Mouse (Mus musculus): ENCODE results near the gene 4931409K22Rik.

The 4931409K22Rik gene

DNA sequence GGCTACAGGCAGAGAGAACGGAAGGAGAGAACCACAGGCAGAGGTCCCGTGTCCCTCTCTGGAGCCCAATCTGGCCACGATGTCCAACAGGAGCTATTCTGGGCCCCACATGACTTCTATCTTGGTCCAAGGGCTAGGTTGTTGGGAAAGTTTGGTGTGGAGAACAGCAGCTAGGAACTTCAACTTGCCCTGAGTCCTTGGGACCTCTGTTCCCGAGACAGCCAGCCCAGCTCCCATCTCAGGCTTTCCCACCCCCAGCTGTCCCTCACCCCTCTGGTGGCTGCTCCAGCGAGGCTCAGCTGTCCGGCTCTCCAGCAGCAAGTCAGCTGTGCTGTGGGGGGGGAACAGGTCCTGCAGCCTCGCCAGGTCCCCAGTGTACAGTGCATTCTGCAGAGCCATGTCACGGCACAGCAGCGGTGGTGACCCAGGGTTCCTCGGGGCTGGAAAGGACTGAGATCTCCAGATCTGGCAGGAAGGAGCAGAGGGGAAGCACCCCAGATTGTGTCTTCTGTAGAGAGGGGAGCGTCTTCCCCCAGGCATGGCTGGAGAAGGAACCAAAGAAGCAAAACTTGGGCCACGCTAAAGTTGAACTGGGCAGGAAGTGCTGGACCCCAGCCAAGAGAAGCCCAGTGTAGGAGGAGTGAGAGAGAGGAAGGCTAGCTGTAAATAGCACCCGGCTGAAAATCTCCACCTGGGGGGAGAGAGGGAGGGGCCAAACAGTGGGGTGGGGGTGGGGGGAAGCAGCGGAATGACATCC, 16.0 kb downstream of the 4931409K22Rik start, which contains the start of gene Asb10:
Asb10 (minus strand) TSS at position 592 of the 757 bp plus-strand sequence.
- DNase-seq (ENCODE audit: low spot score): peak; percentile 68

DNA sequence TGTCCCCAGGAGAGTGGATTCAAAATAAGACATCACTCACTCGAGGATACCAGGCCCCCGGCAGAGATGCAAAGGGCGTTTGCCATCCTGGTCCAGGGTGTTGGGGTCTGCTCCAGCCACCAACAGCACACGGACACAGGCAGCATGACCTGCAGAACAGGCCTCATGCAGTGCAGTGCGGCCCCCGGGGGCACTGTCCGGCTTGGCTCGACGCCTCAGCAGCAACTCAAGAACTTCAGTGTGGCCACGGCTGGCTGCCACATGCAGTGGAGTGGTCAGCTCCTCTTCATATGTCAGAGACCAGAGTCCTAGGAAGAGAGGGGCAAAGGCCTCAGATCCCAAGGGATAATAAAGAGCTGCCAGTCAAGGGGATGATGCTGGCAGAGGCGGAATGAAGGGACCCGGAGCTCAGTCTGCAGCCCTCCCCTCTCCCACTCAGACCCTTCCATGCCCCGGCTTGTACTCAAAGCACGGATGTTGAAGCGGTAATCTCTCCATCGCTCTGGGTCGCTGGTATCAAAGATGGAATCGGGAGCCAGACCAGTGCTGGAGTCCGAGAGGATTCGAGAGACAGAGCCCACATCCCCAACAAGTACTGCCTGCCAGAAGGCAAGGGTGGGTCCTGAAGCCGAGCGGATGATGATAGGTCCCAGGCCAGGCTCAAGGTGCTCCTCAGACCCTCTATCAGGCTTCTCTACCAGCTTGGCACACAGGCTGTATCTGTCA, 16.9 kb downstream of the 4931409K22Rik start:
- no peak for DNase-seq (ENCODE audit: low spot score)

DNA sequence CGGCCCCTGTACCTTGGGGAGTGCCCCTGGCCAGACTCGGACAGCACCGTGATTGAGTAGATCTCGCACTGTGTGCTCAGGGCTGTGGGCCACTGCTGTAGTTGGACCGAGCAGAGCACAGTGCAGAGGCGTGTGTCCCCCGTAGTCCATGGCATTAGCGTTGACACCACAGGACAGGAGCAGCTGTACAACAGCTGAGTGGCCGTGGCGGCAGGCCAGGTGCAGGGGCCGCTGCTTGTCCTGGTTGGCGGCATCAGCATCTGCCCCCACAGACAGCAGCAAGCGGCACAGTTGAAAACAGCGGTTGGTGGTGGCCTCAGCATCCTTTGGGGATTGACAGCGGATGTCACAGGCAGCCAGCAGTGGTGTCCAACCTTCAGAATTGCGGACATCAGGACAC, 19.0 kb downstream of the 4931409K22Rik start:
- DNase-seq (ENCODE audit: low spot score): no peak

DNA sequence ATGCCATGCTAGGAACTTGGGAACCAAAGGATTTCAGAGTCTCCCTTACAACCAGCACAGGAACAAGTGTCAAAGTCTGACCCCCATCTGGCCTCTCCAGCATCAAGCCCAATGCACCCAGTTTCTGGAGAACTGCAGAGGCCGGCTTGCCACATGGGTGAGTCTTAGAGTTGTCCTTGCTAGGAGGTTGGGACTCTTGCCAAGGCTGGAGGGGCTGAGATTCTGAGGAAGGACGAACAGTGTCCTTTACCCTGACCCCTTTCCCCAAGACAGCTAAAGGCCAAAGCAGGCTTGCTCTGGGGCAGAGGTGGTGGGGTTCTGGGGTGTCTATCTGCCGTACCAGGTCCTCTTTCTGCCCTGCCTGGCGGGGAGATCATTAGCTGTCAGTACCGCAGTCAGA, 20.1 kb downstream of the 4931409K22Rik start:
- no peak for DNase-seq (ENCODE audit: low spot score)

DNA sequence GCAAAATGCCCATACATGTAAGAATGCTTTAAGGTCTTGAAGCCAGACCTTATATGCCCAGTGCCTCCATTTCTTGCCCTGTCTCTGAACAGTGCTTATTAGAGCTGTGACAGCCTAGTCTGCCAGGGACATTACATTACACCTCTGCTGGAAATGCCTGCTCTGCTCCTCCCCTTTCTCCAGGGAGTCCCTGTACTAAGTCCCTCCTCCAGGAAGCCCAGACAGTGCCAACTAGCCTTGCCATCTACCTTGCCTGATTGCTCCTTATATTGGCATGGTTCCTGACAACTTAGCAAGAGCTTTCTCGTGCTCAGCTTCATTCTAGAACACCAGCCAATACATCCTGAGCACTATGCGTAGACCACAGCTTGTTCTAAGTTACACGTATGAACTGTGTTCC, 20.9 kb downstream of the 4931409K22Rik start:
- DNase-seq (ENCODE audit: low spot score): no peak

DNA sequence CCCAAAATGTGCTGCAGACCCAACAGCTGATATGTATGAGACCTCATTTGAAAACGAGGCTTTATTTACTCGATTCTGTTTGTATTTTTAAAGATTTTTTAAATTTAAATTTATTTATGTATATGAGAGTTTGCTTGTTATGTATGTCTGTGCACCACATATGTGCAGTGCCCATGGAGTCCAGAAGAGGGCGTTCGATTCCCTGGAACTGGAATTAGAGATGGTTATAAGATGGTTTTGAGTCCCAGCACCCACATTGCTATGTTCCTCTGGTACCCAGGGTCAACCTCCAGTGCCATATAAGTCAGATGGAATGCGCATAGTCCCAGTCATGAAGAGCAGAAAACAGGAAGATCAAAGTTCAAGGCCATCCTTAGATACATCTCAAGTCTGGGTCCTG, 22.3 kb downstream of the 4931409K22Rik start:
- no peak for DNase-seq (ENCODE audit: low spot score)

DNA sequence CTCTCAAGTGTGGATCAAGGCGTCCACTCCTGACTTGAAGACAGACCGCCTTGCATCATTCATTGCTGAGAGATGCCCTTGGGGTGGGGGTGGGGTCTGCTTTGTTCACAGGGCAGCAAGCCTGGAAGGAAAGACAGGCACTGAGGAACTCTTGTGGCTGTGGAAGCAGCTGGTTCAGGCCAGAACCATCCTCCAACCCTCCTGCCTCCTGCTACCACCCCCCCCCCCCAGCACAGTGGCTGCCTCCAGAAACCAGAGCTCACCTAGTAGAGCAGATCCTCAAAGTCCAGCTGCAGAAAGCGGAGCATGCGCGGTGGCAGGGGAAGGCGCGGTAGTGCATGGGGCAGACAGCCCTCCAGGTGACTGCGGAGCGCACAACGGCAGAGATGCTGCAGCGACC, 23.2 kb downstream of the 4931409K22Rik start:
- DNase-seq (ENCODE audit: low spot score): no peak

DNA sequence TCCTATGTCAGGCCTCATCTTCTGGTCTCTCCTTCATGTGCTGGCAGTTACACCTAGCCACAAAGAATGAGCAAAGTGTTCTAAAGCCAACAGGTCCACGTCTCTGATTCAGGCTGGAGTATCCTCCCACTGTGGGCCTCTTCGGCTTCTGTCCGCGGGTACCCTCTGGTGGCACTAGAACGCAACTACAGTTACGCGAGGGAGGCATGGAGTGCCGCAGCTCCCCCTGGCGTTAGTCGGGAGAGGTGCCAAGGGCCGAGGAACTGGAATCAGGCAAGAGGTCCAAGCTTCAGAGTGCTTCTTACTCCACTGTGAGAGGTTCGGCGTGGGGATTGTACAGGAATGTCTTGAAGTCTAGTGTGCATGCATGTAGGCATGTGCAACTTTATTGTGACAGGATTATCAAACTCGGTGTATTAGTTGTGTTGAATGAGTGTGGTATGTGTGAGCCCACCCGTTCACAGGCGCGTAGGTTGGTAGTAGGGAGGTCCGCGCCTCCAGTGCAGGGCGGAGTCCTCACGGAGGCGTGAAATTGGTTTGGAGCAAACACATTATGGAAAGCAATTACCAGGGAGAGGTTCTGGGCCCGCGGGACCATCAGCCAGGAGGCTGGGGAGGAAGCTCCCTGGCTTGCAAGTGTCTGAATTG, 26.4 kb downstream of the 4931409K22Rik start:
- DNase-seq (ENCODE audit: low spot score): peak; percentile 94

DNA sequence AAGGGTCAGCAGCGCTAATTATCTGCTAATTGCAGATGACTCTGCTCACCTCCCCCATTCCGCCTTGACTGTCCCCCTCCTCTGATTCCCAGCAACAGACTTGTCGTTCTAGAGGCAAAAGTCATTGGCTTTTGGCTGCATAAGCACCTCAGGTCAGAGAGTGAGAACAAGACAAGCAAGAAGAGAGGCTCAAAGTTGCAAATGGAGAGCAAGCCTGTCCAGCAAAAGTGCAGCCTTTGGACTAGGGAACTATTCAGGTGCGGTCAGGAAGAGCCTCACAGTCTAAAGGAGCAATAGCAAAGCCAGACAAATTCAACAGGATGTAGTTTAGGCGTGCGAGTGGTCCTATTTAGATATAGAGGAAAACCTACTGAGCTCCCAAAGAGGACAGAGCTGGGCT, 28.8 kb downstream of the 4931409K22Rik start:
- no peak for DNase-seq (ENCODE audit: low spot score)

DNA sequence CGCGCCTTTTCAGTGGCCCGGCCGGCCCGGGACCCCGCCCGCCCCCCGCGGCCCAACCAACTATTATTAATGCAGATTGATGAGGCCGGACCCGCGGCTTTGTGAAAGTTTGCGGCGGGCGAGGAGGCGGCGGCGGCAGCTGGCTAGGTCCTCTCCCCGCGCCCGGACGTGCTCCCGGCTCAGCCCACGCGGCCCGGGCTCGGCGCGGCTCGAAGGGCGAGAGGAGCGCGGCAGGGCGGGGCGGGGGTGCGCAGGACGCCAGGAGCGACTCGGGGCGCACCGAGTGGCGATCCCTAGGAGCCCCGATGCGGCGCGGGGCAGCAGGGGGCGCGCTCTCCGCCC, 29.7 kb downstream of the 4931409K22Rik start, which contains the start of gene Gbx1:
Gbx1 (minus strand) TSS at position 314 of the 342 bp plus-strand sequence.
- no peak for DNase-seq (ENCODE audit: low spot score)

DNA sequence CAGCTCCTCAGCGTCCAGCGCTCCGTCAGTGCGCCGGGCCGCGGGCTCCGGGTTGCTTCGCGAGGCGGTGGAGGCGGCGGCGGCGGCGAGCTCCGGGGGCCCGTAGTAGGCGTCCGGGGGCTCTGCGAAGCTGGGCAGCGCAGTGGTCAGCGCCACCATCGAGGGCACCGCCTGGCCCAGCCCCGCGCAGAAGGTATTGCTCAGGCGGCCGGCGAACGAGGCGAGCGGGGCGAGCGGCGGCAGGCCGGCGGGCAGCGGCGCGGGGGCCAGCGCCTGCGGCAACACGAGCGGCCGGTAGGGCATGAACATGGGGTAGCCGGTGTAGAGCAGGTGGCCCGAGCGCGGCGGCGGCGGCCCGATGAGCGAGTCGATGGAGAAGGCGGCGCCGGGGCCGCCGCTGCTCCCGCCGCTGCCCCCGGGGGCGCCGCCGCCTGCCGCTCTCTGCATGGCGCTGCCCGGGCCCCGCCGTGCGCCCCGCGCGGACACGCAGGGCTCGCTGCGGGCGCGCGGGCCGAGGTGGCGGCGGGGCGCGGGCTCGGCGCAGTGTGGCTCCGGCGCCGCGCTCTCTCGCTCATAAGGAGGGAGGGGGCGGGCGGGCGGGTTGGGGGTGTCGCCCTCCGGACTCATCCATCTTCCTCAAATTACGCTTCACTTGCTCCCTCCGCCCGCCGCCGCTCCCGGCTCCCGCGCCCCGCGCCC, 30.3 kb downstream of the 4931409K22Rik start:
- DNase-seq (ENCODE audit: low spot score): no peak

DNA sequence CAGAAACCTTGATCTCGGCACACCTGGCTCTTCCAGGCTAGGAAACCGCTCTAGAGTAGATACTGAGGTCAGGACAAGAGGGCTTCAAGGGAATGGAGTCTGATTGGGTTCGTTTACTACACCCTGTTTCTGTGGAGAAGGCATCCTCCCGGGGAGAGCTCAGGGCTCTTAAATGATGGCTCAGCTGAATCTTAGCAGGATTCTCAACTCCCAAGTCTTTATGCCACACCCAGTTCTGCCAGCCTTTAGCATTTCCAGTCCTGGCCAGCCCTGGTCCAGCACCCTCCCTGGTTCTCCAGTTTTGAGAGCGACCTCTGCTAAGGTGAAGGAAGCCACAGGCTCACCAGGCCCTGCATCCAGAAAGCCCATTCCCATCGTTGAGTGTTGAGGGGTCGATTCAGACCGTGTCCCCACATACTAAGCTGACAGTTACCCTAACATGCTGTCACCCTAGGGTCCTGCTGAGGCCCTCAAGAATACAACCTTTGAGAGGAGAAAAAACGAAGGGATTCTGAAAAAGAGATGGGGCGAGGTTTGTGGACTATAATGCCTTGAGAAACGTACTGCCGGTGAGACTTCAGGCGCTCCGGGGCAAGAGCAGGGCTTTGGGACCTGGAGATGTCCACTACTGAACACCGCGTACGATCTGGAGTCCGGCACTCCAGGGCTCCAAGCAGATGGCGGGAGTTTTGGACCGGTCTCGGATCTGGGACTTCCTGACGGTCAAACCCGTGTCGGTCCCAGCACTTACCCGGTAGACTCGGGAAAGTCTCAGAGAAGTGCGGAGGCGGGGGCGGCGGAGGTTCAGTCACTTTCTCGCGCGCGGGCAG, 31.0 kb downstream of the 4931409K22Rik start:
- DNase-seq (ENCODE audit: low spot score): no peak

DNA sequence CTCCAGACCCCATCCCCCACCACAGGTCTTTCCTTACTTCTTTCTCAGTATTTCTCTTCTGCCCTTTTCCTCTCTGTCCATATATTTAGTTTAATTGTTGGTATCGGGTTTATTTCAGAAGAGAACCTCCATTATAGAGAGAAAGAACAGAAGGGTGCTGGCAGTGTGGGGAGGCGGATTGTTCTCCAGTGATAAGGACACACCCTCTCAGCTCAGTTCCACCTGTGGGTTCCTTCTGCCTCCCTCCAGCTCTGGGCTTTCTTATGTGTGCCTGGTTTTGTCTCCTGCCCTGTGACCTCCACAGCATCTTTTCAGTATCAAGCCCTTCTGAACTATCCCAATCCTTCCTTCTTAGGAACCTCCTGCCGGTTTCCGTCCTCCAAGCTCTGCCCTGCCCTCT, 32.1 kb downstream of the 4931409K22Rik start:
- no peak for DNase-seq (ENCODE audit: low spot score)

DNA sequence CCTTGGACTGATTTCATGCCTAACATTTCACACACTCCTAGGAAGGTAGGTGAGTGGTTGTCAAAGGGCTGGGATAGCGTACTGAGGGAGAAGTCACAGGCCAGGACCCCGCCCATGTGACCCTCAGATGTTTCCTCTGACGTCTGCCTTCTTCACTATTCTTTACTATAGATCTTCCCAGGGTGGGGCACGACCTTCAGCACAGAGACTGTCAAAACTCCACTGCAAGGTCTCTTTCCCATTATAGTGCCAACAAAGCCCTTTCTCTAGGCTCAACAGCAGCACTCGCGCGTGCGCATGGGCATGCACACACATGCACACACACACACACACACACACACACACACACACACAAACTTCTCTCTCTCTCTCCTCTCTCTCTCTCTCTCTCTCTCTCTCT, 32.8 kb downstream of the 4931409K22Rik start:
- no peak for DNase-seq (ENCODE audit: low spot score)

DNA sequence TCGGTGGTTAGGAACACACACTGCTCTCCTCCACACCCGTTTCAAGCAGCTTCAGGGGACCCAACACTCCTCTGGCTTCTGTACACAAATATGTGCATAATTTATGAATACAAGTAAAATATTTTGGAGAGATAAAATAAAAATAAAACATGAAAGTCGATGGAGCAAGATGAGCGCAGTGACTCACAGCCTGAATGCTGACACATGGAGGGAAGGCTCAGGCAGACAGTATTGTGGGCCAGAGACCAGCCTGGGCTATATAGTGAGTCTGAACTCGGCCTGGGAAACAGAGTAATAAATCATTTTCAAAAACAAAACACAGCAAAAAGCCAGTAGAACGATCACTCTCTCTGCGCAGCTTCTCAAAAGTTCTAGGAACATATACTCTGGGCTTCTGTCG, 35.2 kb downstream of the 4931409K22Rik start:
- DNase-seq (ENCODE audit: low spot score): no peak

DNA sequence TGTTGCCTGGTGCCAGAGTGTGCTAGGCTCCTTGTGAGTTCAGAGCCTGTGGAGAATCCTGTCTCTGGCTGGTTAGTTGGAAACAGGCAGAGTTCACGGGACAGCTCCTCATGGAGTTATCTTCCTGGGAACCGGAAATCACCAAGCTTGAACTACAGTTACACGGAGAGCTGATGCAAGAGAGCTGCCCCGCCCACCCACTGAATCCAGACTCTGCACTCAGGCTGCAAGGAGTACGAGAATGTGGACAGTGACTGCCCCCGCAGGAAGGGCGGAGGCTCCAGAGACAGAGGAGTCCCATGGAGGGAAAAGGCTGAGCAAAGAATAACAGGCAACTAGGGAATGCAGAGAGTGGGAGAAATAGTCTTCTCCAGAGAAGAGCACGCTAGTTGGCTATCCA, 44.3 kb downstream of the 4931409K22Rik start:
- DNase-seq (ENCODE audit: low spot score): no peak

DNA sequence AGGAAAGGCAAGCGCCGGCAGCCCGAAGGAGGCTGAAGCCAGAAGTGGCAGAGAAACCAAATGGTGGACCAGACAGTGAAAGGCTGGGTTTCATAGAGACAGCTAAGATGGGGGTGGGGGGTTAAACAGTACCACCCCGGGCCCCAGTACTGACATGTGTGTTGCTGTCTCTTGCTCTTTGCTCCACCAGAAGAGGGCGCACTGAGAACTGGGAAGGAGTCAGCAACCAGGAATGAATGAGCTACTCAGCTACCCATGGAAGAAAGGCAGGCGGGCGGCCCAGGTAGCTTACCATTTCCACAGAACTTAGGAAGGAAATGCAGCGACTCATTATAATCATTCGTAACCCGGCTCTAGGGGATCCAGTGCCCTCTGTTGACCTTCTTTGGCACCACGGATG, 46.0 kb downstream of the 4931409K22Rik start:
- peak; percentile 46 for DNase-seq (ENCODE audit: low spot score)

DNA sequence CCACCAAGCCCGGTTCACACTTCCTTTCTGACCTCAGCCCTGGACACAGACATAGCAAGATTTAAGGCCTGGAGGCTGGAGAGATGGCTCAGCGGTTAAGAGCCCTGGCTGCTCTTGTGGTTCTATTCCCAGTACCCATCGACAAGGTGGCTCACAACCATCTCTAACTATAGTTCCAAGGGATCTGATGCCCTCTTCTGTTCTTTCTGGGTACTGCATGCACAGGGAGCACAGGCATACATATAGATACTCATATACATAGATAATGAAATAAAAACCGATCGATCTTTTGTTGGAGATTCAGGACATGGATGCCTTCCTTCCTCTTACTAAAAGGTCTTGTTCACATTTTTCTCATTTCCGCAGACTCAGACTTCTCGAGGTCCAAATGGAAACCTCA, 48.2 kb downstream of the 4931409K22Rik start:
- DNase-seq (ENCODE audit: low spot score): no peak

DNA sequence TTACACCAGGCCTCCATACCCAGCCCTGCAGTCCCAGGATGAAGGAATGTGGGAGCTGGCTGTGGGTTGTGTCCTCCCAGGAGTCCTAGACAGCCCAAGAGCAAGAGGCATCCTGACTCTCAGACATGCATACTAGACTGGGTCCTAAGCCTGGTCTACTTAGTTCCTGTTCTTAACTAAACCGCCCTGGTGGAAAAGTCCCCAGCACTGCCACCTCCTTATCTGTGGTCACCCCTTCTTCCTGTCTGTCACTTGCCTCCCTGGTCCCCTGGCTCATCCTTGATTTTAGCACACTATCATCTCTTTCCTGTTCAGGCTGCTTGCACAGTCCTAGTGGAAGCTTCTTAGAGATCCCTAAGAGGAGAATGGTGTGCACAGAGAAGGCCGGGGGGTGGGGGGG, 51.1 kb downstream of the 4931409K22Rik start:
- no peak for DNase-seq (ENCODE audit: low spot score)

DNA sequence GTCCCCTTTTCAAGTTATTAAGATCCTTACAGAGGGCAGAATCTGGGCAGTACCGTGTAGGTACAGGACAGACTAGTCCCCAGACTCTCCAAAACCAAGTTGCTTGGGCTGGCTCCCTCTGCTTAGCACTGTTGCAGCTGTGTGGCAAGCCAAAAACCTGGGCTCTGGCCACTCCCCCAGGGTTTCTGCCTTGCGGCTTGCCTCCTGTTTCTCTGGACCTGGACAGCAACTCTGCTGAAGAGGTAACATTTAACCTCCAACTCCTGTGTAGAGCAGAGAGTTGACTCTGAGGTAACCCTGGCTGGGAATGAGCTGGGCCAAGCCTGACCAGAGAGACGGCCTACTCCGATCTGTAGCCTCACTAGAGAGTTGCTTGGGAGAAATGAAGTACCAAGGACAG, 53.8 kb downstream of the 4931409K22Rik start:
- DNase-seq (ENCODE audit: low spot score): no peak

DNA sequence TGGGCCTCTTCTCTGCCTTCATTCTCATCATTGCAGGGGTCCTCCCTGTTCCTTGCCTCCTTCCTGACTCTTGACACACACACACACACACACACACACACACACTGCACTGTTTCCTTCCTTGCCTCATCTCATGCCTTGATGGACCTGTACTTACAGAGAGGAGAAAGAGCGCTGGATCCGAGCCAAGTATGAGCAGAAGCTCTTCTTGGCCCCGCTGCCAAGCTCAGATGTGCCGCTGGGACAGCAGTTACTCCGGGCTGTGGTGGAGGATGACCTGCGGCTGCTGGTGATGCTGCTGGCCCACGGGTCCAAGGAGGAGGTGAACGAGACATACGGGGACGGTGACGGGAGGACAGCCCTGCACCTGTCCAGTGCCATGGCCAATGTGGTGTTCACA, 55.8 kb downstream of the 4931409K22Rik start:
- peak; percentile 18 for DNase-seq (ENCODE audit: low spot score)

DNA sequence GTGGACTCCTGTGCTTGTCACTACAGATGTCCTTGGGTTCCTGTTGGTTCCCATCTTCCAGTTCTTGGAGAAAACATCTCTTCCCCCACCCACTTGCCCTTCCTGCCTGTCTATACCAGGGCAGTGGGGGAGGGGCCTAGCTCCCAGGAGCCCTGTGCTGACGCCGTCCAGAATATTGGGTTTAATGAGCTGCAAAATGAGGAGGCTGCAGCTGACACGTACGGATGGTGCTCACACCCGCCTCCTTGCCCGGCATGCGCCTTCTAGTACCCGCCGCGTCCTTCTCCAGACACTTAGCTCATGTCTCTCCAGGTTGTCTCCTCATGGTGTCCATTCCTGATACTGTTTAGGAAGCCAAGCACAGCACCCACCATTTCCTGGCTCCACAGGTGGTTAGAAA, 57.5 kb downstream of the 4931409K22Rik start:
- DNase-seq (ENCODE audit: low spot score): peak; percentile 13

All from layer of hippocampus, adult 11-12 months (tissue).